Mouse (Mus musculus) ES-Bruce4 (cell line): ENCODE results near the gene Adcy6.

Experiments
- CTCF ChIP-seq: IDR thresholded peaks from one replicate; pipeline ENCODE4 v1.8.1; 2011; ENCODE audit warnings: low read depth, low read length
- POLR2A ChIP-seq: IDR thresholded peaks from one replicate; pipeline ENCODE4 v1.8.1; 2011; ENCODE audit warnings: low read length; ENCODE audit not compliant: insufficient read depth

DNA sequence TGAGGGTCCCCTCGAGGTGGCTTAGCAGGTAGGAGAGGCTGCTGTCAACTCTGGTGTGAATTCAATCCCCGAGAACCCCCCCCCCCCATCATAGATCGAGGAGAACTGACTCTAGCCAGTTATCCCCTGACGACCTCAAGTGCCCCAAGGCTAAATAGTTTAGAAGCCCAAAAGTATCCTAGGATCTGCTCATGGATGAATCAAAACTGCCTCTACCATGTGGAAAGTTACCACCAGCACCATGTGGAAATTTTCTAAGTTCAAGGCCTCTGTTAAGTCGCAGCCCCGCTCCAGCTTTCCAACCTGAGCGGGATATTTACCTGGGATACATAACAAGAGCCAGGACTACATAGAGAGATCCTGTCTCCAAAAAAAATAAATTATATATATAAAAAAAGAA lies 40.7 kb downstream of the Adcy6 start:
- TF ChIP-seq CTCF: no peak
- no peak for TF ChIP-seq POLR2A
